Mouse (Mus musculus) adrenal gland, postnatal 36 days (tissue): ENCODE measurements around the gene Tcte3. TPM values are rescaled to one million over a fixed set of nuclear protein-coding genes. Genes with fewer than 3 reads are reported as not detected.
A peak's percentile ranks its signal among the peaks of the same experiment; 100 is the strongest.
"Not testable (repeated sequence)": the region's sequence is repeated elsewhere in the genome, so short reads cannot be mapped to it uniquely, and the experiment has no call there.

Experiments used
- DNase-seq, 2 experiments: peaks; one replicate each; pipeline ENCODE4 v3.0.0; 2021; ENCODE audit warnings: mixed read lengths in 1 of 2
- long read RNA-seq, 2 experiments: library from polyadenylated mRNA; stranded (forward); transcript quantifications; one replicate each; pipeline ENCODE4 v2.0.0; 2021; ENCODE audit warnings: borderline sequencing depth in 2 of 2
- total RNA-seq, 2 experiments: library from RNA; stranded (reverse); gene quantifications; 2 replicates each; pipeline ENCODE4 v1.2.3; 2021

Tcte3 gene
- total RNA-seq = 1 to 10 TPM; 1.4 to 1.6 TPM
- long read RNA-seq, experiment 1, partial matches to known transcripts = 0 of 2 reads
- long read RNA-seq, experiment 1, other reads (novel, unspliced or antisense) = 1 of 2 reads
- long read RNA-seq, experiment 2 = 0 reads

GRCm38 (mm10) chr17:15041175-15041729 lies at the start of gene Tcte3, which contains the start of the genes Ermard and Gm3448:
TSS of gene Tcte3 (minus strand) at chr17:15041488.
TSS of gene Ermard (plus strand) at chr17:15041208.
TSS of gene Gm3448 (minus strand) at chr17:15041537.
- DNase-seq = peak; percentile 26 to 45

GRCm38 (mm10) chr17:15088591-15089001 lies 47.3 kb upstream of the Tcte3 start:
- DNase-seq = no peak

GRCm38 (mm10) chr17:15088166-15088565 lies 46.9 kb upstream of the Tcte3 start:
- DNase-seq = no peak

- DNase-seq = no peak
Measured at GRCm38 (mm10) chr17:15085006-15085405, 43.7 kb upstream of the Tcte3 start.

GRCm38 (mm10) chr17:15084226-15084848 lies 43.0 kb upstream of the Tcte3 start:
- DNase-seq = no peak

GRCm38 (mm10) chr17:15077536-15077935 lies 36.2 kb upstream of the Tcte3 start:
- peak in 1 of 2 experiments; percentile 22 for DNase-seq

- no peak for DNase-seq
Measured at GRCm38 (mm10) chr17:15075033-15075432, 33.7 kb upstream of the Tcte3 start.

- no peak for DNase-seq
Measured at GRCm38 (mm10) chr17:15072211-15072610, 30.9 kb upstream of the Tcte3 start.

GRCm38 (mm10) chr17:15069124-15069523 lies 27.8 kb upstream of the Tcte3 start:
- peak; percentile 25 to 40 for DNase-seq

- peak; percentile 29 to 50 for DNase-seq
Measured at GRCm38 (mm10) chr17:15068040-15068792, 26.9 kb upstream of the Tcte3 start.

GRCm38 (mm10) chr17:15066911-15067310 lies 25.6 kb upstream of the Tcte3 start:
- no peak for DNase-seq

GRCm38 (mm10) chr17:15066066-15066465 lies 24.8 kb upstream of the Tcte3 start:
- no peak for DNase-seq

GRCm38 (mm10) chr17:15065391-15066024 lies 24.2 kb upstream of the Tcte3 start:
- DNase-seq = peak; percentile 65 to 72

- DNase-seq = no peak
Measured at GRCm38 (mm10) chr17:15060356-15060755, 19.1 kb upstream of the Tcte3 start.

- no peak for DNase-seq
Measured at GRCm38 (mm10) chr17:15059646-15060045, 18.4 kb upstream of the Tcte3 start.

- DNase-seq = no peak
Measured at GRCm38 (mm10) chr17:15058161-15058591, 16.9 kb upstream of the Tcte3 start.

- no peak for DNase-seq
Measured at GRCm38 (mm10) chr17:15055925-15056324, 14.6 kb upstream of the Tcte3 start.

- not testable (repeated sequence) for DNase-seq
Measured at GRCm38 (mm10) chr17:15053829-15054200, 12.5 kb upstream of the Tcte3 start.

GRCm38 (mm10) chr17:15053183-15053828 lies 12.0 kb upstream of the Tcte3 start:
- DNase-seq = not testable (repeated sequence)

- not testable (repeated sequence) for DNase-seq
Measured at GRCm38 (mm10) chr17:15052766-15053165, 11.5 kb upstream of the Tcte3 start.

- not testable (repeated sequence) for DNase-seq
Measured at GRCm38 (mm10) chr17:15050338-15050737, 9.1 kb upstream of the Tcte3 start.

GRCm38 (mm10) chr17:15040455-15040854 lies 833 bp downstream of the Tcte3 start:
- DNase-seq = not testable (repeated sequence)
